Mouse (Mus musculus) liver, embryonic 14.5 days (tissue): ENCODE data around the gene Kmt5a. TPM values are rescaled to one million over a fixed set of nuclear protein-coding genes. Genes with fewer than 3 reads are reported as not detected.

Experiments used
- ATAC-seq: fragments of 200-750 bp; cut with Nextera tagmentation; 2 replicates; pipeline ENCODE4 v1.8.0; 2017; ENCODE audit warnings: moderate number of reproducible peaks, mild to moderate bottlenecking, moderate library complexity; ENCODE audit not compliant: insufficient read depth
- DNase-seq, 3 experiments: peaks; one replicate each; pipeline ENCODE4 v3.0.0-alpha.2; 2012 to 2013; ENCODE audit warnings: low read depth in 3 of 3, low spot score in 3 of 3
- H3K27ac ChIP-seq: fragments of 300-500 bp; sonication (generic); 2 replicates; pipeline ENCODE4 v1.5.1; 2014; ENCODE audit warnings: moderate library complexity, mild to moderate bottlenecking, control low read depth, inconsistent platforms
- H3K27me3 ChIP-seq: fragments of 300-500 bp; sonication (generic); 2 replicates; pipeline ENCODE4 v1.6.1; 2014; ENCODE audit warnings: mild to moderate bottlenecking, low read length, moderate library complexity; ENCODE audit not compliant: control insufficient read depth, insufficient read depth
- H3K36me3 ChIP-seq: fragments of 300-500 bp; sonication (generic); replicated peaks from 2 replicates; pipeline ENCODE4 v1.6.1; 2014; ENCODE audit warnings: low read depth; ENCODE audit not compliant: control insufficient read depth, insufficient read depth
- H3K4me1 ChIP-seq, 2 experiments: fragments of 200-500 bp in 1 of 2; fragments of 300-500 bp in 1 of 2; sonication (generic) in 1 of 2; replicated peaks; 2 replicates each; pipeline ENCODE4 v1.6.1; 2012 to 2014; ENCODE audit warnings: antibody characterized with exemption in 1 of 2, inconsistent platforms in 1 of 2, low read length in 1 of 2; ENCODE audit not compliant: control insufficient read depth in 2 of 2, insufficient read depth in 2 of 2
- H3K4me2 ChIP-seq: fragments of 300-500 bp; sonication (generic); 2 replicates; pipeline ENCODE4 v1.6.1; 2014; ENCODE audit warnings: low read depth, mild to moderate bottlenecking, control low read depth, moderate library complexity
- H3K4me3 ChIP-seq, 2 experiments: fragments of 200-500 bp in 1 of 2; fragments of 300-500 bp in 1 of 2; sonication (generic) in 1 of 2; 2 replicates each; pipeline ENCODE4 v1.5.1; 2012 to 2014; ENCODE audit warnings: low read depth in 2 of 2, low read length in 2 of 2, mild to moderate bottlenecking in 2 of 2, control low read depth in 1 of 2, inconsistent platforms in 1 of 2, moderate library complexity in 1 of 2; ENCODE audit not compliant: insufficient read depth in 1 of 2
- H3K9ac ChIP-seq: fragments of 300-500 bp; sonication (generic); replicated peaks from 2 replicates; pipeline ENCODE4 v1.6.1; 2014; ENCODE audit warnings: mild to moderate bottlenecking, control low read depth, moderate library complexity
- H3K9me3 ChIP-seq: fragments of 300-500 bp; sonication (generic); 2 replicates; pipeline ENCODE4 v1.6.1; 2016; ENCODE audit warnings: low read length, mixed read lengths; ENCODE audit not compliant: control insufficient read depth
- CTCF ChIP-seq: IDR thresholded peaks from 2 replicates; pipeline ENCODE4 v1.5.1; 2016; ENCODE audit warnings: antibody characterized with exemption, low read depth, control low read depth
- EP300 ChIP-seq: IDR thresholded peaks from 2 replicates; pipeline ENCODE4 v1.6.1; 2016; ENCODE audit warnings: antibody characterized with exemption, low read depth
- WGBS: fragments of 180-500 bp; shearing (Covaris S2); extraction: QIAGEN DNeasy Blood & Tissue Kit; methylation state at CpG from one replicate; pipeline ENCODE4 v1.1.7; 2014; ENCODE audit not compliant: insufficient replicate concordance; 5-methylcytosine and 5-hydroxymethylcytosine counted together
- polyA plus RNA-seq, 2 experiments: library from polyadenylated mRNA; depleted of rRNA in 1 of 2; stranded (reverse) in 1 of 2; unstranded in 1 of 2; fragments of >200 nt; fragmentation: Nextera tagmentation in 1 of 2; extraction: Ambion mirVana in 1 of 2; gene quantifications; 2 replicates each; pipeline versions ENCODE4 v1.2.1 to v1.2.3; 2012 to 2014

Kmt5a gene
- polyA plus RNA-seq, 2 experiments, result 51.8 to 58.6 TPM

DNA sequence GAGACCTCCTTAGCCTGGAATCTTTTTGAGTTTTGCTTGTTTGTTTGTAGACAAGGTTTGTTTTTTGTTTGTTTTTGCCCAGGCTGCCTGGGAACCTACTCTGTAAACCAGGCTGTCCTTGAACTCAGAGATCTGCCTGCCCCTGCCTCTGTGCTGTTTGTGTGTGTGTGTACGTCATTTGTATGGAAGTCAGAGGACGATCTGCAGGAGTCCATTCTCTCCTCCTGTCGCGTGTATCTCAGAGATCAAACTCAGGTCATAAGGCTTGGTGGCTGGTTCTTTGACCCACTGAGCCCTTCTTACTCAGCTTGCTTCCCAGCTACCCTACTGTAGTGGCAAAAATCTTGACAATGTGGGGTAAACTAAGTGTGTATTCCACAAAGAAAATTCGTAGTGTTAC, 984 bp upstream of the Kmt5a start:
- ATAC-seq, result no peak
- no peak for DNase-seq
- Histone ChIP-seq H3K36me3 (peaks cover 4% of the 10 kb centered on the region), H3K4me1 (peaks cover 21 to 25% of the 10 kb centered on the region in 2 experiments), H3K4me2 (peak overlapping the region; percentile 74), H3K9ac (peak overlapping the region; percentile 45), H3K27me3 (no peaks in the 10 kb centered on the region), H3K4me3 (peak overlapping the region; percentile 90 to 96), H3K27ac (peak overlapping the region; percentile 53), H3K9me3 (no peaks in the 10 kb centered on the region)
- WGBS, result 53% methylated on average over 5 of the region's 5 CpGs
- TF ChIP-seq EP300 (no peak), CTCF (no peak)

DNA sequence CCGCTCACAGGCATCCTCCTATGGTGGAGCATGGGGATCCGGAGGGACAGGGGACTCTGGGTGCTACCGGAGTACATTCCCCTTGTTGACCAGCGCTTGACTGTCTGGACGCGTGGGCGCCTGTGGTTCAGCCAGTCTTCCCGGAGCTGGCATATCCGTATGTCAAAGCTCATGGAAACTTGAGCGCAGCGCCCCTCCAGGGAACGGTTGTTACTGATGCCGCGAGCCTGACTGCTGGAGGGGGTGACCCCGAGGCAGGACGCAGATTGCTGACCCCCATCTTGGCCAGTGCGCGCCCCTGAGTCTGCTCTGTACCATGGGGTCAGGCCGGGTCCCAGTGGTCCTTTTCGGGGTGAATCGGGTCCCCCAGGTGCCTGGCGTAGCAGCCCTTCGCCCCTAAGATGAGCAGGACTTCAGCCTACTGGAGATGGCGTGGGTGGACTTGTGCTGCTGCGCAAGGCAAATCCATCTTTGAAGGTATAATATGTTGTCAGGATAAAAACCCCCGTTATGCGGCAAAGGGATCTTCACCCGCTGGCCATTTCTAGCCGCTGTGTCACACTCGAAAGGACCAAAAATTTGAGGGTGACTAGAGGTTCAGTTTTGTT, 468 bp downstream of the Kmt5a start:
- DNase-seq (peak in 2 of 3 experiments; percentile 41 to 56), ATAC-seq (peak; percentile 36)
- under 1% methylated on average over 30 of the region's 30 CpGs for WGBS
- H3K4me2 ChIP-seq, result peak overlapping the region; percentile 85
- H3K27ac ChIP-seq, result peak overlapping the region; percentile 81
- H3K9ac ChIP-seq, result peak overlapping the region; percentile 87
- H3K27me3 ChIP-seq, result no peaks in the 10 kb centered on the region
- peaks cover 32 to 35% of the 10 kb centered on the region in 2 experiments for H3K4me1 ChIP-seq
- peak overlapping the region; percentile 73 to 90 for H3K4me3 ChIP-seq
- TF ChIP-seq EP300 (no peak), CTCF (peak; percentile 74)
- H3K36me3 ChIP-seq, result peaks cover 4% of the 10 kb centered on the region
- H3K9me3 ChIP-seq, result no peaks in the 10 kb centered on the region

DNA sequence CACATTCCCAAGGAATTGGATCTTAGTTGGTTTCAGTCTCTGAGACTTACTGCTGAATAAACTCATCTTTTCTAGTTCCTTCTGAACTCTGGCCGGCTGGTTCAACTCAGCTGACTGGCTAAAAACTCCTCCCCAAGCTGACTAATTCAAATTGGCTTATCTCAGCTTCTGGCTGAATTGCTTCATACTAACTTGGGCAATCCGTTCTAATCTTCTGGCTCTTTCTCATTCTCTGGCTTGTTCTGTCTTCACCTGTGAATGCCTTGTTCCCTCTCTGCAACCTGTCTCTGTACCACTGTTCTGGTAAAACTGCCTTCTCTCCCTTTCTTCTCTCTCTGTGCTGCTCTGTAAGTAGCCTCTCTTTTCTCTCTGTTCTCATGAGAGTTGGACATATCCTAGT, 2.9 kb downstream of the Kmt5a start:
- Histone ChIP-seq H3K27ac (peak overlapping the region; percentile 74), H3K9me3 (no peaks in the 10 kb centered on the region), H3K4me2 (peak overlapping the region; percentile 85), H3K9ac (peak overlapping the region; percentile 49; the same call in 1 of the 2 replicates), H3K4me1 (peaks cover 41 to 46% of the 10 kb centered on the region in 2 experiments), H3K4me3 (peak overlapping the region; percentile 29 to 43), H3K36me3 (peaks cover 13% of the 10 kb centered on the region), H3K27me3 (no peaks in the 10 kb centered on the region)
- DNase-seq (peak in 1 of 3 experiments; percentile 33), ATAC-seq (no peak)
- whole genome bisulfite sequencing, result 27% methylated on average over 2 of the region's 2 CpGs
- TF ChIP-seq CTCF (no peak), EP300 (no peak)

DNA sequence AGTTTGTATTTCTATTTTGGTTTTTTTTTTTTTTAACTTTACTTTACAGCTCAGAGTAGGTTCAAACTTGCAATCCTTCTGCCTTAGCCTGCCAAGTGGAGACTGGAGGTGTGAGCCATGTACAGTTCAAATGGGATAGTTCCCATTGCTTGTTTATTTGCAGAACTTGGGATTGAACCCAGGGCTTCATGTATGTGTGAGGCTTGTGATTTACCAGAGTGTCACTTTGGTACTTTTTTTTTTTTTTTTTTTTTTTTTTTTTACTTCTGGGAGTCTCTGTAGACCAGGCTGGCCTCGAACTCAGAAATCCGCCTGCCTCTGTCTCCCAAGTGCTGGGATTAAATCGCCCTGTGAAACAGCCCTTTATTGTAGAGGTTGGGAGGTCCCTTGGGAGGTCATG, 4.5 kb downstream of the Kmt5a start:
- Histone ChIP-seq H3K4me1 (peaks cover 41 to 51% of the 10 kb centered on the region in 2 experiments), H3K27me3 (no peaks in the 10 kb centered on the region), H3K4me2 (peak overlapping the region; percentile 70), H3K36me3 (peaks cover 29% of the 10 kb centered on the region), H3K27ac (peak overlapping the region; percentile 94), H3K9me3 (no peaks in the 10 kb centered on the region), H3K9ac (peak overlapping the region; percentile 80), H3K4me3 (peak overlapping the region; percentile 78 to 79)
- DNase-seq, result no peak
- TF ChIP-seq CTCF (no peak), EP300 (no peak)
- ATAC-seq, result no peak
- WGBS, result 62% methylated on average over 3 of the region's 3 CpGs

DNA sequence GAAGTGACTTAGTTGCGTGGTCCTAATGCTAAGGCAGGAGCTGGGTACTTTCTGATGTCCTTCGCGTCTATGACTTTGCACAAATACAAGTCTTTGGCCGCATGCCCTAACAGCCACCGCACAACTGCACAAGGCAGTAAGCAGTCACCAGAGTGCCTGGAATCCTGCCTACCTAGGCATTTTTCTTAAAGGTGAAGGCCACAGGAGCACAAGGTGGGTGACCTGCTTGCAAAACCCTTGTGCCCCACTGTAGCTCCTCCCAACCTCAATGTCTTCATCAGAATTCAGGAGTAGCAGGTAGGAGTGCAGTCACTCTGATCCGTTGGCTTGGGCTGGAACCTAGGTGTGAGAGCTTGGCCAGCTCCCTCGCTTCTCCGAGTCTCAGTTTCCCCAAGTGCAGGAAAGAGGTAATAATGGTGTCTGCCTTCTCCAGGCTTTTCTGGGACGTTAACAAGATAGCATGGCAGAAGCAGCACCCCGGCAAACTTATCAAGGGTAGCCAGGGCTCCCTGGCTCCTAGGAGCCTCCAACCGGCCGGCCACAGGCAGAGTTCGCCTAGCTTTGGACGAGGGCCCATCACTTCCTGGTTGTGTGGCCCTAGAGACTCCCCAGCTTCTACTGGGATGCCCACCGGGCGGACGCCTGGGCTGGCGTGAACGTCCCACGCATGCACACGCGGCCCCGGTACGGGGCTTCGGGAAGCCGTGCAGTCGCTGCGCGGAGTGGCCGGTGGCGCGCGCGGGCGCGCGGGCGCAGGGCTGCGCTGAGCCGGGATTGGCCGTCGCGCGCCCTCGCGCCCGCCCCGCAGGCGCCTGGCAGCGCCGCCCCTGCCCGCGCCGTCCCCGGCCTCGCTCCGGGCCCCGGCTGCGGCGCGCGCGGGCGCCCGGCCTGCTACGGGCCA, 5.2 kb downstream of the Kmt5a start:
- H3K4me3 ChIP-seq, result peak overlapping the region; percentile 79 to 86
- no peak for TF ChIP-seq EP300
- TF ChIP-seq CTCF, result 0 out of 2 replicates have a peak, but pooled peaks have one; percentile 1
- WGBS, result 2% methylated on average over 53 of the region's 66 CpGs
- DNase-seq (peak; percentile 55 to 61 (median 59)), ATAC-seq (peak; percentile 82)
- H3K4me1 ChIP-seq, result peaks cover 43 to 55% of the 10 kb centered on the region in 2 experiments
- H3K9me3 ChIP-seq, result no peaks in the 10 kb centered on the region
- H3K4me2 ChIP-seq, result peak overlapping the region; percentile 70
- H3K36me3 ChIP-seq, result peaks cover 35% of the 10 kb centered on the region
- H3K9ac ChIP-seq, result peak overlapping the region; percentile 80
- H3K27me3 ChIP-seq, result no peaks in the 10 kb centered on the region
- peak overlapping the region; percentile 94 for H3K27ac ChIP-seq
